Mouse (Mus musculus) large intestine, adult 2 months (tissue): Measurements from ENCODE around the gene St6galnac1. TPM values are rescaled to one million over a fixed set of nuclear protein-coding genes. Genes with fewer than 3 reads are reported as not detected.
"Not testable (repeated sequence)": the region's sequence is repeated elsewhere in the genome, so short reads cannot be mapped to it uniquely, and the experiment has no call there.

Experiments used
- DNase-seq: peaks from one replicate; pipeline ENCODE4 v3.0.0-alpha.2; 2012; ENCODE audit warnings: low read depth, low spot score
- WGBS: fragments of 180-500 bp; shearing (Covaris S2); methylation state at CpG from one replicate; pipeline ENCODE4 v1.1.7; 2018; 5-methylcytosine and 5-hydroxymethylcytosine counted together
- polyA plus RNA-seq: library from polyadenylated mRNA; depleted of rRNA; stranded (reverse); fragments of >200 nt; gene quantifications from 2 replicates; pipeline ENCODE4 v1.2.3, GENCODE M21; 2012

St6galnac1 gene
- polyA plus RNA-seq, 1 experiment, result not detected

DNA sequence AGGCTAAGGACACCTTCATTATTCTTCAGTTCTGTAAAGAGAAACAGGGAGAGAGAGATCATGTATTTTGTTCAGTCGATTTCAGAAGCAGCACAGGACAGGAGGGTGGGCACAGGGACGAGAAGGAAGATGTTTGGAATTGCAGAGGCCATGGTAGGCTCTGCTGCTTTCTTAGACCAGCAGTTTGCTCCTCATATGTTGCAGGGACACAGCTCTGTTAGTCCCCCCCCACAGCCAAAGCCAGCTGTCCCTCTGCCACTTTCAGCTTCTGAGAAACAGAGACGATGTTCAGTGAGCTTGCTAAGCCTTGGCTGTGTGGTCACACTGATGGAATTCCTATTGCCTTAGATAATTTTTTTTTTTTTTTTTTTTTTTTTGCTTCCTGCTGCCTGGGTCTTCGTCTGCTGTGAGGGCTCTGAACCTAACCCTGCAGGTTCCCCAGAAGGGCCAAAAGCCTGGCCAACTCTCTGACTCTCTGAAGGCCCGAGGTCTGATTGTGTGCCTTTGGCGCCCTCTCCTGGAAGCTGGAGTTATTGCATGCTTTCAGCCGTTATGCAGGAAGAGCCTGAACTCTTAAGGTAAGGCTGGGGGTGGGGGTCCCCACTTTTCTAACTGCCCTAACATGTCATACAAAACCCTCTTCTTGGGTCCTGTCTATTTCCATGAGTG lies 32.8 kb upstream of the St6galnac1 start:
- WGBS, result 18% methylated on average over 7 of the region's 7 CpGs
- peak; percentile 56 for DNase-seq

- WGBS, result 72% methylated on average over 3 of the region's 3 CpGs
- no peak for DNase-seq
Observed at GRCm38 (mm10) chr11:116807526-116807925, 32.2 kb upstream of the St6galnac1 start.

DNA sequence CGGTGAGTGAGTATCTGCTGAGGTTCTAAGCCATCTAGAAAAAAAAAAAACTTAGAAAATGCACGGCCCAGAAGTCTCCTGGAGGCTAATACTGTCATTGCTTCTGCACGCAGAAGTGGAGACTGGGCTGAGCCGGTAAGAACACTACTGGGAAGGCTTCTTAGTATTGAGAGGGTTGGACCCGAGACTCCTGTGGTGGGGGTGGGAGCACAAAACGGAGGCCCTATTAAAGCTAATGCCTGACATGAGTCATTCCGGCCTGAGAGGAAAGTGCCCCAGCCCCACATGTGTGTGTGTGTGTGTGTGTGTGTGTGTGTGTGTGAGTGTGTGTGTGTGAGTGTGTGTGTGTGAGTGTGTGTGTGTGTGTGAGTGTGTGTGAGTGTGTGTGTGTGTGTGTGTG lies 31.8 kb upstream of the St6galnac1 start:
- DNase-seq, result no peak
- WGBS, result 63% methylated on average over 7 of the region's 7 CpGs

DNA sequence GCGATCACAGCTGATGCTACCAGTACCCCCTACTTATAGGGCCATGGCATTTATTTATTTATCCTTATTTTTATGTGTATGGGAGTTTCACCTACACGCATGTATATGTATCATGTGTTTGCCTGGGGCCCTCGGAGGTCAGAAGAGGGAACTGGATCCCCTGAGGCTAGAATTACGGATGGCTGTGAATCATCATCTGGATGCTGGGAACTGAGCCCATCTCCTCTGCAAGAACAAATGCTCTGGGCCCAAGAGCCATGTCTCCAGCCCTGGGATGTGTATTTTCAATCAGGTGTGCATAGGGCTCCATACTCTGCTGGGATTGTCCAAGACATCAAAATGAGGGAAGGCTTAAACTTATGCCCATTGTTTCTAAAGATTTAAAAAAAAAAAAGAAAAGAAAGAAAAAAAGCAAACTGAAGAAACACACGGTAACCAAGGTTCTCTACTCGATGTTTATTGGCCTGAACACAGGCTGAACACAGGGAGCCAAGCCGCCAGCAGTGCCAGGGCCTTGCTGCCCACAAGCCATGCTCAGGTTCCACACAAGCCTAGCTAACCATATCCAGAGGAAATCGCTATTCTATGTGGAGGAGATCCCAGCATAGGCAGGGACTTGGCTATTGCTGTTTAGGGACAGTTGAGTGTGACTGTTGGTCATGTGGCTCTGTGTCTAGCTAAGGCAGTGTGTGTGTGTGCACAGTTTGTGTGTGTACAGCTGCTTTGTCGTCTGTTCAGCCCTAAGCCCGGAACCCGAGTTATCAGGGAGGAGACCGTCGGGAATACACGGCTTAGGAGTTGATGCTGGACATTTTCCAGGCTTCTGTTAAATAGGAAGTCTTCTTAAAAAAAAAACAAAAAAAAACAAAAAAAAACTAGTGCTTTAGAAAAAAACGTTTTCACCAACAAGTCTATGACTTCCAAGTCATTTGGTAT lies 31.1 kb upstream of the St6galnac1 start:
- WGBS, result 74% methylated on average over 15 of the region's 15 CpGs
- no peak for DNase-seq

DNA sequence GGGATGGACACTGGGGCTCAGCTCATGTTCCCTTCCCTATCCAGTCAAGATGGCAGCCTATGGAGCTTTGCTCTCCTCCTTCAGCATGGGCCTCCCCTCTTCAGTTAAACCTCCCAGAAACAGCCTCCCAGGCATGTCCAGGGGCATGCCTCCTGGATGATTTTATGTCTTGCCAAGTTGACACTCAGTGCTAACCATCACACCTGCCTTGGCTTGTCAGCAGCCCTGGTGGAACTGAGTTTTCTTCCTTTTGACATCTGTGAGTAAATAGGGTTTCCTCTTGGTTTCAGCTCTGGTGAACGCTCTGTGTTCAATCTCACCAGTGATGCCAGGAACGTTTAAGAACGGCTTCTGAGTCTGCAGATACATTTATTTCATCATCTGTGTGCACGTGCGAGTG lies 27.4 kb upstream of the St6galnac1 start:
- 84% methylated on average over 5 of the region's 5 CpGs for WGBS
- DNase-seq, result no peak

DNA sequence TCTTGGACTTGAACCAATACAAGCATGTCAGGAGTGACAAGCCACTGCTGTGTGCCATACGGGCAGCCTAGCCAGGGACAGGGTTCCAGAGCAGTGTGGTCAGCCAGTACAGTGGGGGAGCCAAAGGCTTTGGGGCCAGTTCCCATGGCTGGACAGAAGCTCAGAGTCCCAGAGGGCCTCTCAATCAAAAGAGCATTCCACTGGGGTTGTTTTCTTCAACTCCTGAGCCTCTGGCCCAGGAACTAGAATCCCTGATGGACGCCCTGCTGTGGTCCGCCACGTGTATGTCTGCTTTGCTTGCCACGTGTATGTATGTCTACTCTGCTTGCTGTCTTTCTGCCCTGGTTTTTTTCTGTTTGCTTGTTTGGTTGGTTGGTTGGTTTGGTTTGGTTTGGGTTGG lies 25.8 kb upstream of the St6galnac1 start:
- 75% methylated on average over 5 of the region's 5 CpGs for WGBS
- DNase-seq, result no peak

- 82% methylated on average over 5 of the region's 5 CpGs for WGBS
- no peak for DNase-seq
Observed at GRCm38 (mm10) chr11:116799364-116799763, 24.1 kb upstream of the St6galnac1 start.

- whole genome bisulfite sequencing, result 92% methylated on average over 10 of the region's 10 CpGs
- no peak for DNase-seq
Observed at GRCm38 (mm10) chr11:116784221-116784620, 8.9 kb upstream of the St6galnac1 start.

- peak; percentile 70 for DNase-seq
- WGBS, result 12% methylated on average over 9 of the region's 9 CpGs
Observed at GRCm38 (mm10) chr11:116782737-116783145, 7.4 kb upstream of the St6galnac1 start.

GRCm38 (mm10) chr11:116773205-116773604 lies 2.1 kb downstream of the St6galnac1 start:
- no peak for DNase-seq
- 23% methylated on average over 2 of the region's 2 CpGs for WGBS

DNA sequence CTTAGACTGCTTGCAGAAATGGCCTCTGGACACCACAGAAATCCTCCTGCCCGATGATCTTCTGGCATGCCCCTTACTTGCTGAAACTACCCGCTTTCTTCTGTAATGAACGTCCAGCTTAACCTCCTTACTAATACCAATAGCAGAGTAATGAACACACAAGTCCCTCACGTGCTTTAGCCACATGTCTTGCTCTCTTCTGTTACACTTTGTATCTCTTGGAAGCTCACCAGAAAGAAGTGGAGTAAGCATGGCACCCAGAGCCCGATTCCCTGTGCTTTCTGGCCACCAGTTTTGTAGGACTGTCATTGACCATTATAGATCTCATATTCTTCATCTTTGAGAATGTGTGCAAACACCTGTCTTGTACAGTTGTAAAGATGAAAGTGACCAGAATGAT lies 5.4 kb downstream of the St6galnac1 start:
- WGBS, result 42% methylated on average over 5 of the region's 5 CpGs
- DNase-seq, result no peak

DNA sequence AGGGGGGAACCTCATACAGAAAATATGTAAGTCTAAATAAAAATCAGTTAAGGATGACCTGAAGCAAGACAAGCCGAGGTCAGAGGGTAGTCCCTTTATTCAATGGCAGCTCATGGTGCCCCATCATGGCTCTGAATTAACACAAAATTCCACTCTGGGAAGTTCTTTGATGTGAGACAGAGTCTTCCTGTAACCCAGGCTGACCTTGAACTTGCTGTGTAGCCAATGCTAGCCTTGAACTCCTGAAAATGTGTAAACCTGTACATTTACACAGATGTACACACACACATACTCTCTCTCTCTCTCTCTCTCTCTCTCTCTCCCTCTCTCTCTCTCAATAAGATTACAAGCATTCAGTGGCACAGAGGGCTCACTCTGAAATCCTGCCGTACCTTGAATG lies 10.4 kb downstream of the St6galnac1 start:
- no peak for DNase-seq
- 91% methylated on average over 2 of the region's 2 CpGs for WGBS

DNA sequence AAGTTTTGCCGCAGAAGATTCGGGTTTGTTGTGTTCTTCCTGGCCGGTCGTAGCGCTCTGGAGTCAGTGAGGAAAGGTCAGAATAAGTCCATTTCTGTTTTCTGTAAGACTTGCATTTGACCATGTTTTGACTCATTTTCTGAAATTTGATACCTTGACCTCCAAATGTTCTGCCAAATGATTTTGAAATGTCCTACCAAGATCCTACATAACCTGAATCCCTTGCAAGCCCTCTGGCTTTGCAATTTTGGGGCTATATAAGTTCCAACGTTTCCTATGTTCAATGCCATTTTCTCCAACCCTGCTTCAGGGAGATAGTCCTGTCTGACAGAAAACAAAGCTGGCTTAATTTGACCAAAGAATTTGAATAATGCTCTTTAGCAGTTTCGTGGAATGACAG lies 11.0 kb downstream of the St6galnac1 start:
- no peak for DNase-seq
- WGBS, result 94% methylated on average over 7 of the region's 7 CpGs

DNA sequence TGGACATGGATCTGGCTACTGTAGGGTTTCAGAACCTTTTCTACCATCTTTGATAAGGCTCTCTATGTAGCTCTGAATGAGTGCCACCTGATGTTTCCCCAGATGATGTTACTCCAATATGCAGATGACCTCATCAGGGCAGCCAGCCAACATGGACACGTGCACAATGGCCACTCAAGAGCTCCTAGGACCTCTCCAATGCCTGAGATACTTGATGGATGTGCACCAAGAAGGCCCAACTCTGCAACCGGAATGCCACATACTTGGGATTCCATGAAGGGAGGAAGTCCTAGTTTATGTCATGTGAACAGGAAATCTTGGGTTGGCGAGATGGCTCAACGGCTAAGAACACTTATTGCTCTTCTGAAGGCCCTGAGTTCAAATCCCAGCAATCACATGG lies 20.1 kb downstream of the St6galnac1 start:
- DNase-seq, result no peak
- WGBS, result 75% methylated on average over 4 of the region's 4 CpGs

GRCm38 (mm10) chr11:116753674-116754470 lies 21.4 kb downstream of the St6galnac1 start:
- 21% methylated on average over 5 of the region's 5 CpGs for WGBS
- DNase-seq, result peak; percentile 54

DNA sequence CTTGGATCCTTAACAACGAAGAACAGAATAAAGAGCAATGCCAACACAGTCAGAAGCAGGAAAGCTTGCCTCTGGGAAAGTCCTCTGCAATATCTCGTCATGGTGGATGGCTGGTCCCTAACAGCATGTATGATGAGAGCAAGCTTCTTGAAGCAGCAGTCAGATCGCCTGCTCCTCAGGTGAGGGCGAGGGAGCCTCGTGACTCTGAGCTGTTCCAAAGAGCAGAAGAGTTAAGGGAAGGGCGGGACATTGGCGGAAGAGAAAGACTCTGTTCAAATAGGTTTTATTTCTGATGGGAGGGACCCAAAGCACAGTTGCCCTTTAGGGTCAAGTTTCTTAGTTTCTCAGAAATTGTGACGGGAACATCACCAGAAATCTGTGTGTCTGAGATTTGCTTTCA lies 25.6 kb downstream of the St6galnac1 start:
- peak; percentile 48 for DNase-seq
- 41% methylated on average over 8 of the region's 8 CpGs for WGBS

DNA sequence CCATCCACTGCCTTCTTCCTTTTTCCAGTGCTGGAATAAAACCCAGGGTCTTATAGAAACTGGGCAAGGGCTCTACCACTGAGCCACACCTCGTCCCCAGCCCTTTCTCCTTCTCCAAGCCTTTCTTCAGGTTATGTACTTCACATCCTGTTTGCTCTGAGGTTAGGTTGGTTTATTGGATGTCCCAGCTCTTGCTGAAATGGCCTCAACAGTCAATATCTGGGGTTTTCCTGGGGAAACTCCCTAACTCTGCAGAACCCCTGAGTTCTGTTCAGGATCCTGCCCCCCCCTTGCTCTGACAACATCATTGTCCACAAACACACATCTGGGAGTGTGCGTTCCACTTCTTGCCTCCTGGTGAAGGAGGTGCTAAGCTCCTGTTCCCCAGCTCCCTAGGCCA lies 26.6 kb downstream of the St6galnac1 start:
- 51% methylated on average over 2 of the region's 2 CpGs for whole genome bisulfite sequencing
- DNase-seq, result not testable (repeated sequence)

DNA sequence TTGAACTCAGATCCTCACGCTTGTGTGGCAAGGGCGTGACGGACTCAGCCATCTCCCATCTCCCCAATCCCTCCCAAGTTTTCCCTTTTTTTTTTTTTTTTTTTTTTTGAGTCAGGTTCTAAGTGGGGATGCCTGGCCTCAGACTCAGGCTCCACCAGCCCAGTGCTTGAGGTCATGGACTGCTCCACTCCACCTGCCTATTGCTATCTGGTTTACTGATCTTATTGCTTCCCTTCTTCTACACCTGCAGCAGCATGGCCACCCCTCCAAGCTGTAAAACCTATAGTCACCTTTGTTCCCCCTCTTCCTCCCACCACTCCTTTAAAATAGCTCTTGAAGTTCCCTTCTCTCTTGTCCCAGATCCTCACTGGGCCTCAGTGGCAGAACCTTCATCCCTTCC lies 28.5 kb downstream of the St6galnac1 start:
- WGBS, result 81% methylated on average over 3 of the region's 3 CpGs
- DNase-seq, result not testable (repeated sequence)

DNA sequence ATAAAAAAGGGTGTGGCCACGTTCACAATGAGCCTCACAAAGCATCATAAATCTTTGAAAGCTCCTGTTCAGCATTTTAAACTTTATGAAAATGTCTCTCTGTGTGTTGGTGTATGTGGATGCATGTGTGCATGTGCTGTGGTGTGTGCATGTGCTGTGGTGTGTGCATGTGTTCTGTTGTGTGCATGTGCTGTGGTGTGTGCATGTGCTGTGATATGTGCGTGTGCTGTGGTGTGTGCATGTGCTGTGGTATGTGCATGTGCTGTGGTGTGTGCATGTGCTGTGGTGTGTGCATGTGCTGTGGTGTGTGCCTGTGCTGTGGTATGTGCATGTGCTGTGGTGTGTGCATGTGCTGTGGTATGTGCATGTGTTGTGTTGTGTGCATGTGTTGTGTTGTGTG lies 29.9 kb downstream of the St6galnac1 start:
- DNase-seq, result not testable (repeated sequence)
- 43% methylated on average over 2 of the region's 2 CpGs for WGBS

- WGBS, result 59% methylated on average over 11 of the region's 11 CpGs
- DNase-seq, result no peak
Observed at GRCm38 (mm10) chr11:116738411-116738810, 36.9 kb downstream of the St6galnac1 start.
